Mouse (Mus musculus): Measurements from ENCODE around the gene Colec11.

DNA sequence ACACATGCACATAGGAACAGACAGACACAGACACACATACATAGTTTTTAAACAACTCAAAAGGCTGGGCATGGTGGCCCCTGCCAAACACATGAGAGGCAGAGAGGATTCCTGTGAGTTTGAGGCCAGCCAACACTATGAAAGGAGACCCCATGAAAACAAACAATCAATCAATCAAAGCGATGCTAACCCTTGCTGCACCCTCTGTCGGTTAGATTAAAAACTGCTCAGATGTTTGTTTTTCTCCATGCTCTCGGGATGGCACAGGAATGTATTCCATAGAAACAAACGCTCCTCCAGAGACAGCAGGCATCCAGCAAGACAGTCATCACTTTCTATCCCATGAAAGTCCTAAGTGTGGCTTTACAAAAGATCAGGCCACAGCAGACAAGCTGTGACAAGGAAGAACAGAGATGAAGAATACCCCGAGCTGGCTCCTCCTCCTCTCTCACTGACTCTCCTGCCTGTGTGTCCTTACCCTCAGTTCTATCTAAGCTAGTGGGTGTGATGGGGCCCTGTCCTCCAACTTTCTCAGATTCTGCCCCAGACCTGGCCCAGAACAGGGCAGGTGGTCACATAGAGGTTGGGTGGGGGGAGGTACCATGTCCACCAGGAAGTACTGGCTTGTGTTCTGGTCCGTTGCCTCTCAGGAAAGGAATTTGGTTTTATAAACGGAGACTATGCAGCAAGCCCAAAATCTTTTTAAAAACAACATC is 1.6 kb downstream of the Colec11 start:
- TF ChIP-seq POLR2A (IDR thresholded peaks at IDR 0.05; ENCODE audit: insufficient read depth, low read depth, low read length), result no peak
- no peak for TF ChIP-seq CTCF (IDR thresholded peaks at IDR 0.05; ENCODE audit: insufficient read depth, low read depth, low read length)
